Mouse (Mus musculus) embryonic stem cell, embryonic (primary cell): ENCODE data around the gene Gm49387.

ENCODE experiments used
- CTCF ChIA-PET, 4 experiments: fragments of 300-600 bp in 2 of 4; fragments of 350-600 bp in 2 of 4; sonication (Branson Sonifier 250); formaldehyde crosslinking; loops; one replicate each; lab custom pipeline; 2022; ENCODE audit warnings: inconsistent platforms in 2 of 4; lab: Charles Lee
- POLR2A ChIA-PET, 4 experiments: fragments of 300-600 bp in 2 of 4; fragments of 350-600 bp in 2 of 4; sonication (Branson Sonifier 250); formaldehyde crosslinking; loops; one replicate each; lab custom pipeline; 2022; ENCODE audit warnings: antibody characterized with exemption in 4 of 4, inconsistent platforms in 1 of 4; lab: Charles Lee

Gm49387 gene

DNA sequence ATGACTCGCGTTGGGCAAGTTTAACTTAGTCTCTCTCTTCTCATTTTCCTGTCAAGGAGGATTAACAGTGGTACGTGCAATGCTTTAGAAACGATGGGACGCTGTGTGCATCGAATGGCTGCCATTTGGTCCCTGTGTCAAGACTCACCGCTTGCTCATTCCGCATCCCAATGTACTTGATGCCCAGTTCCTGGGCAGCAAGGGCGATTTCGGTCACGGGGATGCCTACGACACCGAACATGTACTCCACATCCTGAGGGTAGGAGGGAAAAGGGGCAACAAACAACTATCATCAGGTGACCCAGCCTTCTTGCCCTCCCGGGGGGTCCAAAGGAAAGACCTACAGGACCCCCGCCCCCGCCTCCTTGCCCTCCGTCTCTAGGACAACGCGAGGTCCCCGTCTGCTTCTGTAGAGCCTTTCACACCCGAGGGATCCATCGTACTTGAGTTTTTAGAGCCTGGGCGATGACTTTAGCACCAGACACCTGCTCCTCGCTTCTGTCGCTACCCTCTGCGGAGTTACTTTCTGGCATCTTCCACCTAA lies at the start of gene Gm49387:
Gene Gm49387 (minus strand): TSS at position 533 of the 544 bp plus-strand sequence.
- ChIA-PET CTCF (interaction anchor here in 1 of 4 experiments (0.7 to 1.0 kb wide), 3 partner anchors 10 to 176 kb away, joined by 3 read pairs; no protein-coding TSS in a partner anchor), POLR2A (interaction anchor here in 3 of 4 experiments (0.6 to 3.1 kb wide), 20 partner anchors 9 to 678 kb away, joined by 3 to 11 read pairs (median 4); partner anchors contain the start of genes Capn7 (in 1 of the 3) and Ncoa4 (in 1 of the 3))

DNA sequence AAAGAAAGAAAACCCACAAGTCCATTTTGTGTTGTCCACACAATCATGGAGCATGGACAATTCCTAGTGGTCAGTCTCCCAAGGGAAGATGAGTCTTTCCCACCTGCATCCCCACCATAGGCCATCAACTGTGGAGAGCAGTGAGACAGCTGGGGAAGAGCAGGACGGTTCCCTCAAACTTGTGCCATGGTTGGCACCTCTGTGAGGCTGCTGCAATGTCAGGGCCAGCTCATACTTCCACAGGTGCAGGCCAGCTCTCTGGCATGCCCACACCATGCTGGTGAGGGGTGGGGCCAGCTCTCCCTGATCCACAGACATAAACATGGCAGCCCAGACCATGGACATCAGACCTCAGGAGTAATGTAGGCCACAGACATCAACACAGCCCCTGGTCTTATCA lies 45.6 kb upstream of the Gm49387 start:
- POLR2A ChIA-PET, result no interaction called here
- CTCF ChIA-PET, result no interaction called here

- ChIA-PET POLR2A (no interaction called here), CTCF (no interaction called here)
These were observed 45.0 kb upstream of the Gm49387 start for GRCm38 (mm10) chr14:31685680-31686079.

GRCm38 (mm10) chr14:31684343-31685040 lies 43.8 kb upstream of the Gm49387 start:
- ChIA-PET POLR2A (interaction anchor here in 2 of 4 experiments (0.7 to 1.2 kb wide), 3 partner anchors 12 to 162 kb away, joined by 3 to 4 read pairs (median 4); no protein-coding TSS in a partner anchor), CTCF (interaction anchor here in 2 of 4 experiments (0.6 to 0.7 kb wide), 3 partner anchors 31 to 53 kb away, joined by 3 to 11 read pairs (median 4); no protein-coding TSS in a partner anchor)

DNA sequence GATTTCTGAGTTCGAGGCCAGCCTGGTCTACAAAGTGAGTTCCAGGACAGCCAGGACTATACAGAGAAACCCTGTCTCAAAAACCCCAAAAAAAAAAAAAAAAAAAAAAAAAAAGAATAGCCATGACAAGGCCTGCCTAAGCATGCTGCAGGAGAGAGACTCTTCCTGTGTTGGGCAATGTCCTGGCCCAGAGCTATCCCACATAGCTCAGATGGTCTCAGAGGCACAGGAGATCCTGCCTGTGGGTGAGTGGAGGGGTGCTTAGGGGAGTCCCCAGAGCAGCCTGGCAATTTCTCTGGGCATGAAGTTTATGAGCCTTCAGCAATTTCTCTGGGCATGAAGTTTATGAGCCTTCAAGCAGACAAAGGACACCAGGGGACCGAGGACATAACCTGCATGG lies 42.9 kb upstream of the Gm49387 start:
- CTCF ChIA-PET, result interaction anchor here in 3 of 4 experiments (0.6 to 0.7 kb wide), 3 partner anchors 35 to 622 kb away, joined by 3 to 11 read pairs (median 4); no protein-coding TSS in a partner anchor

GRCm38 (mm10) chr14:31681931-31682555 lies 41.4 kb upstream of the Gm49387 start:
- ChIA-PET POLR2A (interaction anchor here in 2 of 4 experiments (0.8 to 1.6 kb wide), 5 partner anchors 13 to 359 kb away, joined by 3 to 5 read pairs (median 3); no protein-coding TSS in a partner anchor), CTCF (interaction anchor here in 1 of 4 experiments (0.6 kb wide), 1 partner anchor 10 kb away, joined by 7 read pairs; no protein-coding TSS in a partner anchor)

More for the DNA sequence above, 42.9 kb upstream of the Gm49387 start:
- POLR2A ChIA-PET, result interaction anchor here in 2 of 4 experiments (1.1 to 1.2 kb wide), 3 partner anchors 11 to 105 kb away, joined by 3 to 4 read pairs (median 4); no protein-coding TSS in a partner anchor

GRCm38 (mm10) chr14:31681291-31681690 lies 40.6 kb upstream of the Gm49387 start:
- POLR2A ChIA-PET, result interaction anchor here in 2 of 4 experiments (0.8 to 1.6 kb wide), 3 partner anchors 16 to 19 kb away, joined by 3 to 5 read pairs (median 4); no protein-coding TSS in a partner anchor
- CTCF ChIA-PET, result interaction anchor here in 1 of 4 experiments (0.6 kb wide), 1 partner anchor 9 kb away, joined by 7 read pairs; no protein-coding TSS in a partner anchor

DNA sequence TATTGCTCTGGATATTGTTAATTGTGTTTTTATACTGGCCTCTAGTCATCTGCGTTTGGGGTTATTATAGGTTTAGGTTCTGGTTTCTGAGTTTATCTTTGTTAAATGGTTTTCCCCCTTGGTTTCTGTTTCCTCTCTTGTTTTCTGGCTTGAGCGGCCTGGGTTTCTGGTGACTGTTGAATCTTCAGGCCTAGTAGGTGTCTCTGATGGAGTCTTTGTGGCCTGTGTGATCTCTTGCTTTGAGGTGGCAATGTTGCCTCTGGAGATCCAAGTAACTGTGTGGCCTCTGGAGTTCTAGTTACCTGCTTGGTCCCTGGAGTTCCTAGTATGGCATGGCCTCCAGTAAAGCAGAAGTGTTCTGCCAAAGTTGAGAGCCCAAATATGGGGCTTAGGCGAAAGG lies 40.0 kb upstream of the Gm49387 start:
- CTCF ChIA-PET, result no interaction called here
- POLR2A ChIA-PET, result no interaction called here

DNA sequence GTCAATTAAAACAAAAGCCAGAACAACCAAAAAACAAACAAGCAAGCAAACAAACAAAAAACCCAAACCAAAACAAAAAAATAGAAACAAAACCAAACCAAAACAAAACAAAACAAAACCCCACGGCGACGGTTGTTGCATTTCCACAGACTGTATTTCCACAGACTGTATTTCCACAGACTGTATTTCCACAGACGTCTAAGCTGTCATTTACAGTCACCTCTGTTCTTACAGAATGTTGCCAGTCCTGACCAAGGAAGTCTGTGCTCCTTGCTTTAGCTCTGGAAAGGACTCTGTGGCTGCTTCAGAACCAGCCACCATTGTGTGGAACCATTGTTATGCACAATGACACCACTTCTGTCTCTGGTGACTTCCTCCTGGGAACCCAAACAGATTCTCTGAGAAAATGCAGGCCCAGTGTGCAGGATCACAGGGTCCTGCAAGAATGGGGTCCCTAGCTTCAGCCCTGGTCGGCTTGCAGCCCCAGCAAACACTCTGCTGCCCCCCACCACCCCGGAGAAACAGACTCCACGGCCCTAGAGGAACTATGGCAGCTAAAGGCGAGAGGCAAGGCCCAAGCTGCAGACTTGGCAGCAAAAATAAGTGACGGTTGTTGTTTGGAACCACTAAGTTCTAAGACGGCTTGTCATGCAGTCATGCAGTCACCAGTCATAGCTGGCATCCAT lies 31.1 kb upstream of the Gm49387 start:
- POLR2A ChIA-PET, result interaction anchor here in 3 of 4 experiments (0.6 to 3.0 kb wide), 13 partner anchors 9 to 741 kb away, joined by 3 to 28 read pairs (median 3); no protein-coding TSS in a partner anchor
- CTCF ChIA-PET, result interaction anchor here in 2 of 4 experiments (0.6 to 1.6 kb wide), 5 partner anchors 9 to 262 kb away, joined by 3 to 7 read pairs (median 4); no protein-coding TSS in a partner anchor

DNA sequence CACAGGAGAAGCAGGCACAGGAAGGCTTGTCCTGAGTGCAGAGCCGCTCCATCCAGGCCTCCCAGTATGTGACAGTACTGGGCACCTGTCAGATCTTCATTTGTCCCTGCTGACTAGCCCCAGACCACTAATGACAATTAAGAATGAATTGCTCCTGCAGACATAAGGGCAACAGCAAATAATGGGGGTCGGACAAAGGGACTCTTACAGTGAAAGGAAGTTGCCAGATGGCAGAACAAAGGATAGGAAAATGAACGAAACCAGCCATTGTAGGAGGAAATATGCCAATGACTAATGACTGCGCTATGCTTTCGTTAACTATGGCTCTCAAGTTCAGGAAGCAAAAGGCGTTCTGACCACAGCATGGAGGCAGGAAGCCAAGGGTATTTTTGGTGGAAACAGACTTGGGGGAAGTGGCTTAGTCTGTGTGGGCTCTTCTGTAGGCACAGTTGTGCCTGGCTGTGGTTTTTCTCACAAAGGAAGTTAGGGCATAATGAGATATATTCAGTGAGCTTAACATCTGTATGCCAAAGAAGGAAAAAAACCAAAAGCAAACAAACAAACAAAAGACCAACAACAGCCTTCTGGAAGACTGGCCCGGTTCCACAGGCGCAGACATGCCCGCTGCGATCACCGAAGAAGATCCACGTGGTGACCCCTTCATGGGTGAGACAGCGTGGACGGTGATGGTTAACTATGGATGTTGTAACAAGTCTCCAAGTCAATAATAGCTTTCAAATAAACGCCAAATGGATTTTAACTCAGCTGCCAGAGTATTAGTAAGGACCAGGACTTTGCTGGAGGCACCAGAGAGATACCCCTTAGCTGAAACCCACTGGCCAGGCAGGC lies 29.2 kb upstream of the Gm49387 start:
- ChIA-PET POLR2A (interaction anchor here in 2 of 4 experiments (0.5 to 3.0 kb wide), 3 partner anchors 8 to 830 kb away, joined by 3 to 28 read pairs (median 5); no protein-coding TSS in a partner anchor), CTCF (interaction anchor here in 1 of 4 experiments (1.0 kb wide), 1 partner anchor 13 kb away, joined by 3 read pairs; no protein-coding TSS in a partner anchor)

DNA sequence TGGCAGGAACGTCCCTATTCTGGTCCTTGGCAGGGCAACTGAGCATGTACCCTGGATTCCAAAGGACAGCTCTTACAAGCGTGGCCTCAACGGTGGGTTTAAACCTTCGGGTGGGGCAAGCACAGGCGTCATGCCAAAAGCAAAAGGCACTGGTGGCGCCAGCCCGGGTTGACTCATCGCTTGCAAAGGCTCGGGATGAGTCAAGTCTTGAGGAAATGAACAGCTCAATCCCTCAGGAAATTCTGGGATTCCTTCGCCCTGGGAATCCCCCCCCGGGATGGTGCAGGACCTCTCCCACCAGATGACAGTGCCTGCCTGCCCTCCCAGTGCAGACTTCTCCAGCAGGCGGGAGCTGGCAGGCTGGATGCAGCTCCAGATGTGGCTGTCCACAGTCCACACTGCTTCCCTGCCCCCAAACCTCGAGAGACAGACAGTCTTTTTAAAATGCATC lies 28.5 kb upstream of the Gm49387 start:
- POLR2A ChIA-PET, result interaction anchor here in 2 of 4 experiments (1.1 to 1.4 kb wide), 2 partner anchors 10 to 99 kb away, joined by 3 read pairs; no protein-coding TSS in a partner anchor
- CTCF ChIA-PET, result interaction anchor here in 1 of 4 experiments (1.0 kb wide), 1 partner anchor 13 kb away, joined by 3 read pairs; no protein-coding TSS in a partner anchor

GRCm38 (mm10) chr14:31668326-31668725 lies 27.6 kb upstream of the Gm49387 start:
- POLR2A ChIA-PET, result interaction anchor here in 2 of 4 experiments (1.1 to 1.8 kb wide), 3 partner anchors 9 to 100 kb away, joined by 3 to 4 read pairs (median 3); no protein-coding TSS in a partner anchor
- CTCF ChIA-PET, result interaction anchor here in 1 of 4 experiments (0.5 kb wide), 1 partner anchor 342 kb away, joined by 6 read pairs; no protein-coding TSS in a partner anchor

- POLR2A ChIA-PET, result interaction anchor here in 2 of 4 experiments (1.0 to 1.8 kb wide), 3 partner anchors 10 to 101 kb away, joined by 3 to 4 read pairs (median 3); no protein-coding TSS in a partner anchor
- CTCF ChIA-PET, result no interaction called here
These were observed 27.1 kb upstream of the Gm49387 start for GRCm38 (mm10) chr14:31667741-31668140.

- CTCF ChIA-PET, result interaction anchor here in 2 of 4 experiments (0.7 to 1.5 kb wide), 2 partner anchors 10 kb away, joined by 3 read pairs; no protein-coding TSS in a partner anchor
- POLR2A ChIA-PET, result interaction anchor here in 2 of 4 experiments (1.0 to 1.8 kb wide), 2 partner anchors 9 to 17 kb away, joined by 3 to 4 read pairs; no protein-coding TSS in a partner anchor
These were observed 26.4 kb upstream of the Gm49387 start for GRCm38 (mm10) chr14:31666931-31667705.

DNA sequence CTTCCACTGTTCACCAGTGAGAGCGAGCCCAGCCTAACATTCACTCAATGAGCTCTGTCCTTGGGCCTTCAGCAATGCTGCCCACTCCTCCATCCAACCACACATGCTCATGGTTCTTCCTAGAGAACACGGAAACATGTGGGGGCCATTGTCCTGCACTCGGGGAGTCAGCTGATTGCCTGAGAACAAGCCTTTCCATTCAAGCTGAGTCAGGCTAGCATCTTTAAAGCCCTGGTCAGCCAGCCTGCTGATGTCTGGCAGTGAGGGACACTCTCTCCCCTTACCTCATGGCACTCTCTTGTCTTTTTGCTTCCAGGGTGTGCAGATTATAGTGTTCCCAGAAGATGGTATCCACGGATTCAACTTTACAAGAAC lies 24.9 kb upstream of the Gm49387 start:
- POLR2A ChIA-PET, result interaction anchor here in 1 of 4 experiments (0.6 kb wide), 1 partner anchor 88 kb away, joined by 5 read pairs; no protein-coding TSS in a partner anchor
- CTCF ChIA-PET, result no interaction called here
